Mouse (Mus musculus) lung, postnatal 0 days (tissue): ENCODE results near the gene Ubash3b.

ENCODE experiments used
- CTCF ChIP-seq: IDR thresholded peaks from 2 replicates; pipeline ENCODE4 v1.5.1; 2016; ENCODE audit warnings: antibody characterized with exemption, mild to moderate bottlenecking
- EP300 ChIP-seq: IDR thresholded peaks from 2 replicates; pipeline ENCODE4 v1.6.1; 2016; ENCODE audit warnings: antibody characterized with exemption, mild to moderate bottlenecking, control low read depth

DNA sequence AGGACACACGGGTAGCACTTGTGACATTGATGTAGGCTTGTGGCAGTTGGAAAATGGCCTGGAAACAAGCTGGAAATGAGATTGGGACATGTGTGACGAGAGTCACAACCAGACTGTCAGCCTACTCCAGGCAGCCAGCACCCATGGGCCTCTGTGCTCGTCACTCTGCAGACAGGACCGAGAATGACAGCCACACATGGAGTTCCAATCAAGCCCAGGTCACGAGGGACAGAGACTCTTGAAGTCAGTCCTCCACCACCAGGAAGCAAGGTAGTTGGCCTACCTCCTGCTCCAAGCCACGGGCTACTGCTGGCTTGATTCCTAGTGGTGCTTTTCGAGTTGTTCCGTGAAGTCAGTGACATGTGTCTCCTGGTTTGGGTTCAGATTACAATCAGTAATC is 20.3 kb upstream of the Ubash3b start:
- TF ChIP-seq CTCF = no peak
- no peak for TF ChIP-seq EP300
